Mouse (Mus musculus) CD4-positive, CD25-positive, alpha-beta regulatory T cell, adult 2 months (primary cell): ENCODE measurements around the gene Pik3ap1.
A peak's percentile ranks its signal among the peaks of the same experiment; 100 is the strongest.

Source experiments
- DNase-seq: peaks from one replicate; pipeline ENCODE4 v3.0.0-alpha.2; 2012; ENCODE audit warnings: low read depth, low spot score

The Pik3ap1 gene

GRCm38 (mm10) chr19:41369557-41370460, 15.1 kb downstream of the Pik3ap1 start:
- DNase-seq: no peak

GRCm38 (mm10) chr19:41366854-41367517, 17.9 kb downstream of the Pik3ap1 start:
- DNase-seq: no peak

GRCm38 (mm10) chr19:41366192-41366853, 18.6 kb downstream of the Pik3ap1 start:
- DNase-seq: no peak

GRCm38 (mm10) chr19:41365570-41365969, 19.3 kb downstream of the Pik3ap1 start:
- peak; percentile 27 for DNase-seq

- no peak for DNase-seq
These were observed 20.4 kb downstream of the Pik3ap1 start for GRCm38 (mm10) chr19:41364509-41364908.

- DNase-seq: no peak
These were observed 21.9 kb downstream of the Pik3ap1 start for GRCm38 (mm10) chr19:41362963-41363362.

GRCm38 (mm10) chr19:41360459-41360858, 24.4 kb downstream of the Pik3ap1 start:
- DNase-seq: peak; percentile 38

GRCm38 (mm10) chr19:41354287-41354951, 30.5 kb downstream of the Pik3ap1 start:
- peak; percentile 82 for DNase-seq

- DNase-seq: no peak
These were observed 35.3 kb downstream of the Pik3ap1 start for GRCm38 (mm10) chr19:41349624-41350023.

GRCm38 (mm10) chr19:41348161-41348560, 36.7 kb downstream of the Pik3ap1 start:
- no peak for DNase-seq

- DNase-seq: no peak
These were observed 37.6 kb downstream of the Pik3ap1 start for GRCm38 (mm10) chr19:41347326-41347725.

- no peak for DNase-seq
These were observed 38.6 kb downstream of the Pik3ap1 start for GRCm38 (mm10) chr19:41346099-41346850.

- peak; percentile 58 for DNase-seq
These were observed 39.7 kb downstream of the Pik3ap1 start for GRCm38 (mm10) chr19:41345028-41345741.

- DNase-seq: no peak
These were observed 40.3 kb downstream of the Pik3ap1 start for GRCm38 (mm10) chr19:41344666-41345027.

- DNase-seq: no peak
These were observed 42.3 kb downstream of the Pik3ap1 start for GRCm38 (mm10) chr19:41342592-41343090.

GRCm38 (mm10) chr19:41341677-41342076, 43.2 kb downstream of the Pik3ap1 start:
- no peak for DNase-seq

GRCm38 (mm10) chr19:41339020-41339836, 45.7 kb downstream of the Pik3ap1 start:
- DNase-seq: peak; percentile 56

- DNase-seq: no peak
These were observed 46.5 kb downstream of the Pik3ap1 start for GRCm38 (mm10) chr19:41338379-41338778.

GRCm38 (mm10) chr19:41335721-41336120, 49.2 kb downstream of the Pik3ap1 start:
- DNase-seq: no peak
